Mouse (Mus musculus): ENCODE results near the gene Tle2. TPM values are rescaled to one million over a fixed set of nuclear protein-coding genes. Genes with fewer than 3 reads are reported as not detected.

Tle2 gene
- total RNA-seq, 2 experiments from 2014 or later = 8.4 to 9.7 TPM

DNA sequence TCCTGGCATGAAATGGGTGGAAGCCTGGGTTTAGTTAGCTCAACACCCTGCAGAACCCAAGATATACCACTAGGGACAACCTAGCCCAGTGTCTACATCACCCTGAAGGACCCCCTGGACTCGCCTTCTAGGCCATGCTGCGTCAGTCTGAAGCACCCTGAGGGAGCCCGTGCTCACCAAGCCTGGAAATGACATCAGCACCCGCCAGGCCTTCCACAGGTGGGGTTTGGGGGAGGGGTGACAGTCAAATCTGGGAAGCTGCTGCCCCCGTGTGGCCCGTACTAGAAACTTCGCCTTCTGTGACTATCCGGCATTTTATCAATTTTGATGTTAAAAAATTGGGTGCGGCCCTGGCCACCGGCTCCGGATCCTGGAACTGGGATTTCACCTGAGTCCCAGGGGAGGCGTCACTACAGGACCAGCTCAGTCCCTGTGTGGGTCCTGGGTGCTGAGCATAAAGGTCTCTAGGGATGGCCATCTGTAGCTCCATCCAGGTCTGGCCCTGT, 22.7 kb upstream of the Tle2 start:
- DNase-seq (ENCODE audit: low spot score) = peak; percentile 71
- intact Hi-C loops (cut with DNase I) = loop anchor here (1.0 to 5.0 kb wide), 2 partner anchors 34 to 47 kb away; no protein-coding TSS in a partner anchor

DNA sequence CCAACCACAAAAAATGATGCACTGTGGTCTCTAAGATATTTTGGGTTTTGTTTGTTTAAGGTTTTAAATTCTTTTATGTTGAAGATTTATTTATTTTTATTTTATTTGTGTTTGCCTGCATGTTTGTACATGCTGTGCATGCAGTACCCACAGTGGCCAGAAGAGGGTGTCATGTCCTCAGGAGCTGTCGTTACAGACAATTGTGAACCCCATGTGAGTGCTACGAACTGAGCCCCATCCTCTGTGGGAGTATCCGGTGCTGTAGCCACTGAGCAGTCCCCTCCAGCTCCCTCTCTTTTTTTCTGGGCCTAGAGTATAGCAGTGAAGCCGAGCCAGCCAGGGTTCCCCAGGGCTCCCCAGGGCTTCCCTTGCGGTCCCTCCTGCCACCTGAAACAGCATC, 21.1 kb upstream of the Tle2 start:
- DNase-seq (ENCODE audit: low spot score) = no peak
- intact Hi-C loops (cut with DNase I) = loop anchor here (5.0 kb wide), 1 partner anchor 36 kb away; no protein-coding TSS in a partner anchor

GRCm38 (mm10) chr10:81553807-81554755, 20.3 kb upstream of the Tle2 start:
- intact Hi-C loops (cut with DNase I) = loop anchor here (5.0 kb wide), 1 partner anchor 37 kb away; no protein-coding TSS in a partner anchor
- DNase-seq (ENCODE audit: low spot score) = no peak

DNA sequence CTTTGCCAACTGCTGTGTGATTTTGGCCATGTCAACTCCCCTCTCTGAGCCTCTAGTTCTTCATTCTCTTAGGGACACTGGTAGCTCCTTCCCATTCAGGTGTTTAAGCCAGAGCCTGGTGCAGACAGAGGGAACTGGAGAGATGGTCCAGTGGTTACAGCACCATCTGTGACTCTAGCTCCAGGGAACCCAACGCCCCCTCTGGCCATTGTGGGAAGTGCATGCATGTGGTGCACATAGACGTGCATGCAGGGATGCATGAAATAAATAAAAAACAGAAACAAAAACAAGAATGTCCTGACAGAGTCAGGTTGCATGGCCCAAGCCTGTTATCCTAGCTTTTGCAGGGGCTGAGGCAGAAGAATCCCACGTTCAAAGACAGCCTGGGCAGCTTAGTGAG, 18.1 kb upstream of the Tle2 start:
- intact Hi-C loops (cut with DNase I) = no loop called here

GRCm38 (mm10) chr10:81557491-81557890, 16.9 kb upstream of the Tle2 start:
- intact Hi-C loops (cut with DNase I) = no loop called here
- no peak for DNase-seq (ENCODE audit: low spot score)

More for the DNA sequence above, 18.1 kb upstream of the Tle2 start:
- no peak for DNase-seq (ENCODE audit: low spot score)

GRCm38 (mm10) chr10:81559163-81559626, 15.2 kb upstream of the Tle2 start, which contains the start of gene Aes:
TSS of gene Aes (plus strand) at chr10:81559488.
- intact Hi-C loops (cut with DNase I) = no loop called here
- peak; percentile 69 for DNase-seq (ENCODE audit: low spot score)

DNA sequence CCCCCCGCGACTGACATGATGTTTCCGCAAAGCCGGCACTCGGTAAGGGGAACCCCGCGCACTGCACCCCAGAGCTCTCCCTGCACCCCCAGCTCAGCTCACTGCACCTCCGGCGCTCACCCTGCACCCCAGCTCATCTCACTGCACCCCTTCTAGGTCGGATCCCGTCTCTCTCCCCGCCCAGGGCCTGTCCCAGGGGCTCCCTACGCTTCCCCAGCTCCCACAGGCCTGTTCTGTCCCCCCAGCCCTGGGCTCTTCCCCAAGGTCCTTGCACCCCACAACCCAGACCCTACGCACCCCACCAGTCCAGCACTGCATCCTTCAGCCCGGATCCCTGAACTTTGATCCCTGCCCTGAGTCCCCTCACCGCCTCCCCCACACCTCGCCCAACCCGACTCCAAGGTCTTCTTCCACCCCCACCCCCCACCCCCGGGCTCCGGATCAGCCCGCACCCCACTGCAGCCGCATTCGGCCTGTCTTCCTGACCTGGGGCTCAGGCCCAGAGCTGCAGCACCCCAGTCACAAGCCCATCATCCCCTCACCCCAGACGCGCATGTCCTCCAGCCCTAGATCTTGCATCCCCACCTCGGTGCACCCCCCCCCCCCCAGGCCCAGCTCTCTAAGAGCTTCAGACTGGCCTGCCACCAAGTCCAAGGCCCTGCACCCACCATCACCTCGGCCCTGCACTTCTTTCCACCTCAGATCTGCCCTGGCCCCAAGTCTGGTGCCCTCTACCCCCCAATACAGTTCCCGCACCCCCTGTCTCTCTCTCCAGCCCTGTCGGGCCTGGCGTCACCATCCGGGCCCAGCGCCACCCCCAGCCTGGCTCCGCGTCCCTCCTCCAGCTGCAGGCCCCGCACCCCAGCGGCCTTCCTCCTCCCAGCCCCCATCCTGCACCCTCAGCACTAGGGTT, 14.5 kb upstream of the Tle2 start:
- DNase-seq (ENCODE audit: low spot score) = peak; percentile 63
- intact Hi-C loops (cut with DNase I) = no loop called here

GRCm38 (mm10) chr10:81560719-81561459, 13.5 kb upstream of the Tle2 start:
- intact Hi-C loops (cut with DNase I) = no loop called here
- no peak for DNase-seq (ENCODE audit: low spot score)

GRCm38 (mm10) chr10:81562411-81562810, 11.9 kb upstream of the Tle2 start:
- no peak for DNase-seq (ENCODE audit: low spot score)
- intact Hi-C loops (cut with DNase I) = no loop called here

DNA sequence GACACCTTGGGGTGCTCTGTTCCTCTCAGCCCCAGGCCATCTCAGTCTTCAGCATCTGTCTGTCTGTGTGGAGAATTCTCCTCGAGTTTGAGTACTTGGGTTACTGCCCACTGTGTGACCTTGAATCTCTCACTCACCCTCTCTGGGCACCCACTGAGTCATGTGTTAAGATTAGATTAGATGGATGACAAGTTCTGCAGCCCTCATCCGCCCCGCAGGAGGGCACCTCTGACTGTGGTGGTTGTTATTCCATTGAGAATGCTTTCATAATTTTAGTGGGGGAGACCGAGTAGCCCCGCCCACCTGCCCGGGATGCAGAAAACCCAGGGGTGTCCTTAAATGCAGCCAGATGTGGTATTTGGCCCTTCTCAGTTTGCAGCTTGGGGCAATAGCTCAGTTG, 10.9 kb upstream of the Tle2 start:
- intact Hi-C loops (cut with DNase I) = no loop called here
- no peak for DNase-seq (ENCODE audit: low spot score)

GRCm38 (mm10) chr10:81564216-81564615, 10.1 kb upstream of the Tle2 start:
- DNase-seq (ENCODE audit: low spot score) = peak; percentile 47

DNA sequence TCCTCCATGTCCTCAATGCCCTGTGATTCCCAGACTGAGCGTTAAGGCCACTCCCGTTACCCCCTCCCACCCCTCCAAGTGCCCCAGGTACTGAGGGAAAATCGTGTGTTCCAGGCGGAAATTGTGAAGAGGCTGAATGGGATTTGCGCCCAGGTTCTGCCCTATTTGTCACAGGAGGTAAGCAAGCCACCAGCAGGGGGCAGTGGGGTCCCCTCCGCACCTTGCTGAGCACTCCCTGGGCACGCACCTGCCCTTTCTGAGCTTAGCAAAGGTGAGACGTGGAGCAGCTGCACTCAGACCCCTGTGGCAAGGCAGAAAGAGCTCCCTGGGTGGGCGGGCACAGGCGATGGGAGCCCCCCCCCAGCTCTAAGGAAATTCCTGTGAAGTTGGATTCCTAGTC, 9.6 kb upstream of the Tle2 start:
- DNase-seq (ENCODE audit: low spot score) = no peak
- intact Hi-C loops (cut with DNase I) = loop anchor here (2.0 kb wide), 1 partner anchor 40 kb away; no protein-coding TSS in a partner anchor

More at GRCm38 (mm10) chr10:81564216-81564615, 10.1 kb upstream of the Tle2 start:
- intact Hi-C loops (cut with DNase I) = loop anchor here (2.0 kb wide), 1 partner anchor 41 kb away; no protein-coding TSS in a partner anchor

DNA sequence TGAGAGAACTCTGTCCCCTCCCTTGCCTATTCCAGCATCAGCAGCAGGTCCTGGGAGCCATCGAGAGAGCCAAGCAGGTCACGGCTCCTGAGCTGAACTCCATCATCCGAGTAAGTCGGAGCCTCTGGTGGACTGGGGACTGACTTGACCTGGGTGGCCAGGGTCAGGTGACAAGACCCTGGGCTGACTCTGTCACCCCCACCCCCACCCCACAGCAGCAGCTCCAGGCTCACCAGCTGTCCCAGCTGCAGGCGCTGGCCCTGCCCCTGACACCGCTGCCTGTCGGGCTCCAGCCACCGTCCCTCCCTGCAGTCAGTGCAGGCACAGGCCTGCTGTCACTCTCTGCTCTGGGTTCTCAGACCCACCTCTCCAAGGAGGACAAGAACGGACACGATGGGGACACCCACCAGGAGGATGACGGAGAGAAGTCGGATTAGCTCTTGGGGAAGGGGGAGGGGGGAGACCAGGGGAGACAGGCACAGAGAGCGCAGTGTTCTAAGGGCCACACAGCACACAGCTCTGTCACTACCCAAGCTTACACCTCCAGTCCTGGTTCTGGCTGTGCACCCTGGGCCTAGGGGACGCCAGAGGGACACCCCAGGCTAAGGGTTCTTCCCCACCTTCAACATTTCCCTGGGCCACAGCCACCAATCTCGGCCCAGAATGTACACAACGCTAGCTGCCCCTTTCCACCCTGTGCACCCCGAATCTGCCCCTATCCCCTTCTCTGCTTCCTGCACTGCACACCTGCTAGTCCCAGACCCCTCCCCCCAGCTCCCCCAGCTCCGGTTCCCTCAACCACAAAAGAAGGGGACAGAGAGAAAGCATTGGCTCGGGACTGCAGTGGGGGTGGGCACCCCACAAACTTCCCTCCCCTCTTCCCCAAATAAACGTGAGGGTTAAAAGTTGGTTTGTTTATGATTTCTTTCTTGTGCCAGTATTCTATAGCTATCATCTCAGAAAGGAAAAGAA, 8.8 kb upstream of the Tle2 start:
- intact Hi-C loops (cut with DNase I) = loop anchor here (2.0 kb wide), 1 partner anchor 39 kb away; no protein-coding TSS in a partner anchor
- DNase-seq (ENCODE audit: low spot score) = no peak

DNA sequence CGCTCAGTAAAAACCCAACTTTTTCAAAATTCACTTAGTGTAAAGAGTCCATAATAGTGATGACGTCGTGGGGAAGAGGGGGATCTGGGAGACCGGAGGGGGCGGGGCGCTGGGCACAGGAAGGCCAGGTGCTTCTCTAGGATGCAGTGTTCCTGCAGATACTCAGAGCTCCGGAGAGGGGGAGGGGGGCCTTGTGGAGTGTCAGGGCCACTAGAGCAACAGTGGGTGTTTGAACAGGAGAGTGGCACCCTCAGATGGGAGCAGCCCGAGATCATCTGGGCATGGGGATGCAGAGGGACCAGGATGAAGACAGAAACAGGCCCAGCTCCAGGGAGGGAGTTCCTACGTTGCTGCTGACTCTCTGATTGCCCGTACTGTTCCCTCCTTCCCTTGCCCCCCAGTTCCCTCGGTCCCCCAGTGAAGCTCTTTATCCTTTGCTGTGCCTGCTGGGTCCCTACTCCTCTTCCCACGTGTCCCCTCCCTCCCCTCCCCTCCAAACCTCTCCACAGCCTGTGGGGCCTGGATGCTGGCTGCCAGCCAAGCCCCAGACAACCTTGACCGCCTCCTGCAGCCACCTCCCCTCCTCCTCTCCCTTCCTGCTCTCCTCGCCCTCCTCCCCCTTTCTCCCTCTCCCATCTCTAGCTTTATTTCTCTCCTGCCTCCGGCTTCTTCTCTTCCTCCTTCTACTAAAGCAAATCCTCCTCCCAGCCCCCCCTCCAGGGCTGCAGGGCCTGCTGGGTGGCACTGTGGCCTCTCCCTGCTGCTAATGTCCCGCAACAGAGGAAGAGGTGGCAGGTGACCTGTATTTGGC, 5.8 kb upstream of the Tle2 start:
- intact Hi-C loops (cut with DNase I) = no loop called here
- no peak for DNase-seq (ENCODE audit: low spot score)

DNA sequence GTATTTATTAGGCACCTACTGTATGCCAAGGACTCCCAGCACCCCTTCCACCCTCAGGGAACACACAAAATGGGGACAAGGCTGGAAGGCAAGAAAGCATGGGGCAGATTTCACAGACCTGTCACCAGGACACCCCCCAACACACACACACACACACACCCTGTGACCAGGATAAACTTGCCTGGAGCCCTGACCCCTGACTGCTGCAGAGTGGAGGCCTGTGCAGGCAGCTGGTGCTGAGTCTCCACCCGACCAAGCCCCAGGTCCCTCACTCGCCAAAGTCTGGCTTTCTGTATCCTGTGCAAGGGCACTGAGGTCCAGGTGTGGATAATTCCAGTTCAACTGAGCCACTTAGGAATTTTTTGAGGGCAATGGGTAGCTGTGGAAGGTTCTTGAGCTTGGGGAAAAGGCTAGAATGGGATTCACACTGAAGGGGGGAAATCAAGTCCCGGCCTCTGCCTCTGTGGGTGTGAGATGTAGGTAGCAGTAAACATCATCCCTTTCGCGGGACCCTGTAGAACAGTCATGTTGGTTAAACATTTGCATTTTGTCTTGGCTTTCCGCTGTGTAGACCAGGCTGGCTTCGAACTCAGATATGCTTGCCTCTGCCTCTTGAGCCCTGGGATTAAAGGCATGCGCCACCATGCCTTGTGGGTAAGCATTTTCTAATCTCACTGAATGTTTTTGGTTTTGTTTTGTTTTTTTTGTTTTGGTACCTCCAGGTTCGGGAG, 4.7 kb upstream of the Tle2 start:
- DNase-seq (ENCODE audit: low spot score) = no peak
- intact Hi-C loops (cut with DNase I) = no loop called here

GRCm38 (mm10) chr10:81570238-81570800, 4.0 kb upstream of the Tle2 start:
- intact Hi-C loops (cut with DNase I) = no loop called here
- DNase-seq (ENCODE audit: low spot score) = no peak

Measured in heart, postnatal 25 days (tissue).